Comparison of ENCODE assay signal across 30 mouse cellular contexts in the genomic region with DNA sequence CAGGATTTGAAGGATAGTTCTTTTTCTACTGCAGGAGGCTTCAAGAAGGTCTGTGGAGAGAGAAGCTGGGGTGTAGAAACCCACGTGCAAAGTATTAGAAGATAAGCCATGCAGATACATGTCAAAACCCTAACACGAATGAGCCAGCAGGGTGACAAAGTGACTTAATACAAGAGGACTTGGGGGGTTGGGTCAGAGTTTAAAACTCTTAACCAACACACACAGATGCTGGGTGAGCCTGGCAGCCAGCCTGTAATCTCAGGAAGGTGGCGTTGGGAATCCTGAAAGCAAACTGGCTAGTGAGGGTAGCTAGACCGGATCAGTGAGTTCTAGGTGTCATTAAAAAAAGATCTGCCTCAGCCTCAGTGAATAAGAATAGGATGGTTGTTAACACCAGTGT. TPM values are rescaled to one million over a fixed set of nuclear protein-coding genes. Genes with fewer than 3 reads are reported as not detected.
"Had no signal": no experiment of that assay in that cellular context is flagged by ENCODE, and none has a peak within 500 bp of the region (broad histone marks: within the 10 kb centered on the region; RNA-seq: fewer than 3 reads in every experiment).

No protein-coding gene starts in this region.

- H3K27ac ChIP-seq: gastrocnemius, adult 2 months; heart, embryonic 10.5 days; hindbrain, embryonic 13.5 days; hindbrain, embryonic 15.5 days; hindbrain, postnatal 0 days; layer of hippocampus, adult 2 months; left cerebral cortex, adult 2 months; limb, embryonic 10.5 days; limb, embryonic 12.5 days had no signal

- H3K9me3 ChIP-seq: heart, embryonic 10.5 days; heart, embryonic 12.5 days; hindbrain, embryonic 13.5 days; hindbrain, embryonic 15.5 days; limb, embryonic 10.5 days; limb, embryonic 12.5 days had no signal

- DNase-seq: gastrocnemius, adult 2 months; gastrocnemius, postnatal 10 days; gastrocnemius, postnatal 25 days; heart, adult 18-20 months; heart, postnatal 10 days; heart, postnatal 36 days; kidney, adult 18-20 months; kidney, adult 8-10 months; kidney, postnatal 10 days; kidney, postnatal 25 days; kidney, postnatal 4 days; liver had no signal

- H3K4me3 ChIP-seq: gastrocnemius, adult 2 months; heart, embryonic 10.5 days; heart, embryonic 12.5 days; hindbrain, embryonic 13.5 days; hindbrain, embryonic 15.5 days; layer of hippocampus, adult 2 months; left cerebral cortex, adult 2 months; limb, embryonic 10.5 days; limb, embryonic 12.5 days had no signal

- H3K9ac ChIP-seq: heart, embryonic 12.5 days; hindbrain, embryonic 13.5 days; hindbrain, embryonic 15.5 days; limb, embryonic 12.5 days had no signal

- ATAC-seq: hindbrain, postnatal 0 days; intestine, postnatal 0 days had no signal

- H3K4me2 ChIP-seq: heart, embryonic 12.5 days; hindbrain, embryonic 13.5 days; hindbrain, embryonic 15.5 days; limb, embryonic 12.5 days had no signal

- H3K36me3 ChIP-seq: heart, embryonic 10.5 days; heart, embryonic 12.5 days; hindbrain, embryonic 13.5 days; hindbrain, embryonic 15.5 days; limb, embryonic 10.5 days; limb, embryonic 12.5 days had no signal

RNA-seq across cellular contexts. Expression of gene Gm28372, which starts 37.7 kb away (rescaled TPM):
- polyA plus RNA-seq: frontal cortex, adult 2 months; heart, embryonic 10.5 days; heart, embryonic 14.5 days; heart, embryonic 16.5 days; hindbrain, embryonic 11.5 days; hindbrain, embryonic 13.5 days; intestine, embryonic 14.5 days; intestine, postnatal 0 days; kidney, embryonic 14.5 days; kidney, embryonic 16.5 days; limb, embryonic 10.5 days; limb, embryonic 14.5 days had no signal

RNA-seq across cellular contexts. Expression of gene 1700020A23Rik, which starts 37.7 kb away (rescaled TPM):
- polyA plus RNA-seq: frontal cortex, adult 2 months; heart, embryonic 12.5 days; heart, embryonic 14.5 days; heart, embryonic 16.5 days; hindbrain, embryonic 11.5 days; intestine, embryonic 14.5 days; intestine, postnatal 0 days; kidney, embryonic 14.5 days; kidney, embryonic 16.5 days; limb, embryonic 10.5 days; limb, embryonic 12.5 days; limb, embryonic 14.5 days had no signal

RNA-seq across cellular contexts. Expression of gene Tmem239, which starts 38.9 kb away (rescaled TPM):
- polyA plus RNA-seq: frontal cortex, adult 2 months; heart, embryonic 10.5 days; heart, embryonic 12.5 days; heart, embryonic 14.5 days; heart, embryonic 16.5 days; hindbrain, embryonic 11.5 days; hindbrain, postnatal 0 days; intestine, embryonic 14.5 days; intestine, postnatal 0 days; kidney, embryonic 14.5 days; kidney, embryonic 16.5 days; limb, embryonic 10.5 days; limb, embryonic 12.5 days; limb, embryonic 14.5 days had no signal
